Mouse (Mus musculus) E14TG2a.4 (cell line): ENCODE measurements around the gene Tmem110.

ENCODE experiments used
- H3K27me3 ChIP-seq: 2 replicates; pipeline ENCODE4 v1.6.1; 2014; ENCODE audit warnings: low read length, control low read depth; ENCODE audit not compliant: insufficient read depth
- H3K36me3 ChIP-seq: 2 replicates; pipeline ENCODE4 v1.6.1; 2014; ENCODE audit warnings: low read length, control low read depth; ENCODE audit not compliant: insufficient read depth
- H3K4me1 ChIP-seq: replicated peaks from 2 replicates; pipeline ENCODE4 v1.6.1; 2014; ENCODE audit warnings: low read depth, low read length, control low read depth
- H3K4me3 ChIP-seq: replicated peaks from 2 replicates; pipeline ENCODE4 v1.5.1; 2014; ENCODE audit warnings: mild to moderate bottlenecking, low read length
- H3K9me3 ChIP-seq: 2 replicates; pipeline ENCODE4 v1.6.1; 2014; ENCODE audit warnings: low read length, control low read depth
- CTCF ChIP-seq: conservative IDR thresholded peaks from 2 replicates; pipeline ENCODE4 v1.5.1; 2014; ENCODE audit warnings: low read length
- NANOG ChIP-seq: IDR thresholded peaks from 2 replicates; pipeline ENCODE4 v1.6.1; 2014; ENCODE audit warnings: borderline replicate concordance, low read length, mixed read lengths
- POU5F1 ChIP-seq: IDR thresholded peaks from 2 replicates; pipeline ENCODE4 v1.6.1; 2014; ENCODE audit warnings: low read length, borderline replicate concordance

The Tmem110 gene

DNA sequence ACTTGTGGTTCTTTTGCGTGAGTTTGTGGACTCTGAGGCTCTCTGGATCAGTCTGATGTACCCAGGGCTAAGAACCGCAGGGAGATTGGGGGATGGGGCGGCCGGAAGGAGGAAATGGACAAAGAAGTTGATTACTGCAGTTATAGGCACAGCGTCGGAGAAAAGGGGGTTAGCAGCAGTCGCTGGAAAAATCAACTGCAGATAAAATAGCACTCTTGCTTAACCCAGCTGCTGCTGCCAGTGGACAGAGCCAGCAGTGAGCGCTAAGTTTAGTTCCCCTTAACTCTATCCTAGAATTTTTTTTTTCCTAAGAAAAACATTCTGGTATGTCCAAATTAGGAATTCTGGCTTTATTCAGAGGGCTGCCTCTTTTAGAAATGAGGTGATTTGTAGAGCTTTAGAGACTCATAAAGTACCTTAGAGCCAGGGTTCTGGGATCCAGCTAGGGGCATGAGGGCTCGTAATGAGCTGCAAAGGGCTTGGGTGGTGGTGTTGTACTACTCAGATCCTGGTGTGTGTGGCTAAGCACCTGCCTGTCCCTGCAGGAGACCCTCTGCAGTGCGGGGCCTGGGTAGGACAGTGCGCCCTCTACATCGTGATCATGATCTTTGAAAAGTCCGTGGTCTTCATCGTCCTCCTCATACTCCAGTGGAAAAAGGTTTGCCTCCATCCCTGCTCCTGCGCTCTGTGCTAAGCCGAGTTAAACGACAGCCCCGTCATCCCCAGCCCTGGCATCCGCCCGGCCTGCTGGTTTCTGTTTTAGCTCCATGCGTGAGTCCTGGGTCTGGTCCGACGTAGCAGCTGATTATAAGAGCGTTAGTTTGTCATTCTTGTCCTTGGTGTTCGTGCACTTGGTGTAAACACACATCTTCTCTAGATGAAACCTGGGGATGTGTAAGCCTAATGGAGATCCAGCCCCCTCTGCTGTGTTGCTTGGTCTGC is 45.1 kb downstream of the Tmem110 start:
- Histone ChIP-seq H3K27me3 (no peaks in the 10 kb centered on the region), H3K9me3 (no peaks in the 10 kb centered on the region), H3K36me3 (peaks cover 63% of the 10 kb centered on the region), H3K4me3 (no peak overlapping the region; the same call in 1 of the 2 replicates), H3K4me1 (peaks cover 40% of the 10 kb centered on the region)
- no peak for TF ChIP-seq CTCF
- no peak for TF ChIP-seq POU5F1
- no peak for TF ChIP-seq NANOG

- Histone ChIP-seq H3K27me3 (no peaks in the 10 kb centered on the region), H3K36me3 (peaks cover 41% of the 10 kb centered on the region), H3K4me1 (peaks cover 47% of the 10 kb centered on the region), H3K4me3 (no peak overlapping the region), H3K9me3 (no peaks in the 10 kb centered on the region)
- TF ChIP-seq POU5F1 (no peak), CTCF (no peak), NANOG (no peak)
These were observed 48.8 kb downstream of the Tmem110 start for GRCm38 (mm10) chr14:30874095-30874700.

DNA sequence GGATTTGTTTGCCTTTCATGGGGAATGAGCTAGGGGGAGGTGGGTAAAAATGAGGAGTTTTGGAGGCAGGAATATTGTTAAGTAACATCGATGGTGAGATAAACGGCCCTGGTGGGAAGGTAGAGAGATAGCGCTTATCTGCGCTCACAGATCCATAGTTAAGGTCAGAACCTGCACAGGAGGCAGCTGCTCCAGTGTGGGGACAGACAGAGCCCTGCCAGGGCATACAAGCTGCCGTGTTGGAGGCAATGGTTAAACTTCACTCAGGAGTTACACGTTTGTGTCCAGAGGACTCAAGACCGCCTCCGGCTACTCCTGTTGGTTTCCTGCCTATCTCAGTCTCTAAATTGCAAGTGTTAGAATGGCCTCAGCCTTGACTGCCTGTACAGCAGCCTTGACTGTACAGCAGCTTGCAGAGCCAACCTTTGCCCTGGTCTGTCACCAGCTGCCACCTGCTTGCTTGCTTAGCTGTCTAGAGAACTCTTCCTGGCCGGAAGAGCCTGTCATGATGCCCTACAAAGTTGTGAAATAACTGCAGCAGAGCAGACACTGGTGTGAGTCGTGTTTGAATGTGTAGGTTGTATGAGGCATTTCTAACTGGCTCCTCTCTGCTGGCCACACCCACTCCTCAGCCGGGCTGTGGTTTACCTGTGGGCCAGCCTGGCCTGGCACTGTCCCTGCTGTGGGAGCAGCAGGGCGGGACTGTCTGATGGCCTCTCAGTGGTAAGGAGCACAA is 49.9 kb downstream of the Tmem110 start:
- peak overlapping the region; percentile 37 for H3K4me3 ChIP-seq
- peaks cover 41% of the 10 kb centered on the region for H3K36me3 ChIP-seq
- TF ChIP-seq NANOG (no peak), POU5F1 (no peak), CTCF (no peak)
- H3K27me3 ChIP-seq: no peaks in the 10 kb centered on the region
- H3K4me1 ChIP-seq: peaks cover 47% of the 10 kb centered on the region
- H3K9me3 ChIP-seq: no peaks in the 10 kb centered on the region

DNA sequence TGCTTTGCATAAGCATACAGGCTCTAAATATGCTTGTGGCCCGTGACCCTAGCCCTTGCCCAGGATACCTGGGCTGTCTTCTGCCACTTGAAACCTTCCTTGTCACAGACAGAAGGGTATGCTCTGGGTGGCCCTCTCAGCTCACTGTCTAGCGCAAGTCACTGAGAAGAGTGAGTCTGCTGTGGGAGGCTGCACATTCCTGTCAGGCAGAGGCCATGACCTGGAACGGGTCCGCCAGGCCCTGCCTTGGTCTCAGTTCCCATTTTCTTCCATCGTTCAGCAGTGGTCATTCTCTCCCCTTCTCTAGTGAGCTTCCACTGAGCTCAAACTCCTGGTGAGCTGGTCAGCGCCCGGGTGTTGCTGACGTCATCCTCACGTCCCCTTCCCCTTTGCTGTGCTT is 50.6 kb downstream of the Tmem110 start:
- TF ChIP-seq CTCF: no peak
- TF ChIP-seq NANOG: no peak
- TF ChIP-seq POU5F1: no peak
- H3K27me3 ChIP-seq: no peaks in the 10 kb centered on the region

DNA sequence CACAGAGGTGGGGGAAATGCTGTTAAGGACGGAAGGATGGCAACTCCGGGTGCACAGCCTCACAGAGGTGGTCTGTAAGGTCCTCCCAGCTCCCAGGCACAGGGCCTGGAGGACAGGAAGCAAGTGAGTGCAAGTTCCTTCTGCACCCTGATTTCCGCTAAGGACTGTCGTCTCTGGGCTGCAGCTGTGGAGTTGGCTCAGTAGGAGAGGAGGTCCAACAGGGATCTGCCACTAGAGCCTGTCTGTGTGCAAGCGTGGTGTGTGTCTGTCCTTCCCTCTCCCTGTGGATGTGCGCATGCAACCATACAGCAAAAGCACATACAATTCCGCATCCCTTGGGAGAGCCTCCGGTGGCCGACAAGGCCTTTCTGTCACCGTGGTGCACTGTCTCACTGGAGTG is 51.1 kb downstream of the Tmem110 start:
- H3K27me3 ChIP-seq: no peaks in the 10 kb centered on the region
- H3K4me1 ChIP-seq: peaks cover 47% of the 10 kb centered on the region
- no peak overlapping the region for H3K4me3 ChIP-seq
- no peak for TF ChIP-seq NANOG
- TF ChIP-seq POU5F1: no peak
- TF ChIP-seq CTCF: no peak
- no peaks in the 10 kb centered on the region for H3K9me3 ChIP-seq
- H3K36me3 ChIP-seq: peaks cover 35% of the 10 kb centered on the region

More for the DNA sequence above, 50.6 kb downstream of the Tmem110 start:
- Histone ChIP-seq H3K4me1 (peaks cover 47% of the 10 kb centered on the region), H3K36me3 (peaks cover 39% of the 10 kb centered on the region), H3K9me3 (no peaks in the 10 kb centered on the region), H3K4me3 (peak overlapping the region; percentile 37)

DNA sequence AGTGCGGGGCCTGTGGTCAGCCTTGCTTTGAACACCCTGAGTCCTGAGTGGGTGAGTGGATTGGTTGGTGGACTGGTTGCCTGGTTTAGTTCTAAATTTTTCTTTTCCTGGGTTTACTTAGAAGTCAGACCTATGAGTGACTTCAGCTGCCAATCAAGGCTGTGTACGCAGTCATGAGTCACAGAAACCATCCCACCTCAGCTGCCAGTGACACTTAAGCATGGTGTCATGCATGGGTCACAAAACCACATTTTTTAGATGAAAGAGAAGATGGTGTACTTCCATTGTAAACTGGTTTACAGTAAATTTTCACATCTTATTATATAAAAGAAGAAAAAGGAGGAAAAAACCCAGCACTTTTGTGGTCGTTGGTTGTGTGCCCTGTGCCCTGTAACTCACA is 52.4 kb downstream of the Tmem110 start:
- H3K9me3 ChIP-seq: no peaks in the 10 kb centered on the region
- TF ChIP-seq POU5F1 (no peak), NANOG (no peak), CTCF (no peak)
- H3K27me3 ChIP-seq: no peaks in the 10 kb centered on the region; the same call in 1 of the 2 replicates
- H3K4me1 ChIP-seq: peaks cover 42% of the 10 kb centered on the region
- H3K36me3 ChIP-seq: peaks cover 26% of the 10 kb centered on the region
- H3K4me3 ChIP-seq: no peak overlapping the region

- Histone ChIP-seq H3K36me3 (peaks cover 14% of the 10 kb centered on the region), H3K4me3 (peak within 1 kb of the TSS; percentile 41), H3K9me3 (no peaks in the 10 kb centered on the region), H3K27me3 (no peaks in the 10 kb centered on the region; the same call in 1 of the 2 replicates), H3K4me1 (peaks cover 42% of the 10 kb centered on the region)
- no peak for TF ChIP-seq CTCF
- TF ChIP-seq NANOG: no peak
- TF ChIP-seq POU5F1: no peak
These were observed 53.7 kb downstream of the Tmem110 start, which contains the start of gene Mustn1 for GRCm38 (mm10) chr14:30878958-30879571. Mustn1 (plus strand) TSS chr14:30879200.

DNA sequence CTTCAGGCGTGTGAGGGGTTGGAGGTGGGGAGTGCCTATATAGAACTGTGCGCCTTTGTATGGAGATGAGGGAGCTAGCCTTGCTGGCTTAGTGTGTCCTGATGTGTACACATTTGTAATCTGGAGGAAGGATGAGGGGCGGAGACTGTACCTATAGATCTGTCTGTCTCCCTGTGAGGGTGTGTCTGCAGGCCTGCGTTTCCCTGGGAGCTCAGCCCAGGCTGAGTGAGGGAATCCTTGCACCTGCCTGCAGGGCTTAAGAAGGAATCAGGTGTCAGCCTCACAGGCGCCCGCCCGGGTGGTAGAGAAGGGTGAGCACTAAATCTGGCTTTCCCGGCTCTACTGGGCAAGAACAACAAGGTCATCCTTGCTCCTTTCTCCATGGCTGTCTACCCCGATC is 54.4 kb downstream of the Tmem110 start:
- H3K36me3 ChIP-seq: peaks cover 7% of the 10 kb centered on the region; the same call in 1 of the 2 replicates
- no peak for TF ChIP-seq POU5F1
- no peak for TF ChIP-seq NANOG
- no peak for TF ChIP-seq CTCF
- H3K27me3 ChIP-seq: no peaks in the 10 kb centered on the region; the same call in 1 of the 2 replicates
- peak overlapping the region; percentile 41 for H3K4me3 ChIP-seq
- no peaks in the 10 kb centered on the region for H3K9me3 ChIP-seq
- peaks cover 42% of the 10 kb centered on the region for H3K4me1 ChIP-seq
